Mouse (Mus musculus): ENCODE data around the gene Cd28. TPM values are rescaled to one million over a fixed set of nuclear protein-coding genes. Genes with fewer than 3 reads are reported as not detected.

The Cd28 gene
- total and polyA plus RNA-seq, 3 experiments, result not detected

GRCm38 (mm10) chr1:60820981-60821380, 104.4 kb downstream of the Cd28 start:
- Histone ChIP-seq H3K4me3 (ENCODE audit: control insufficient read depth in 1 of 2, insufficient read depth in 1 of 2, low read depth in 2 of 2, low read length in 2 of 2) (no peak overlapping the region), H3K9ac (ENCODE audit: control insufficient read depth, low read depth, low read length, poor library complexity, severe bottlenecking) (no peak overlapping the region), H3K36me3 (ENCODE audit: control insufficient read depth in 1 of 2, insufficient read depth in 2 of 2, low read length in 2 of 2) (no peaks in the 10 kb centered on the region), H3K27me3 (ENCODE audit: control insufficient read depth in 1 of 2, insufficient read depth in 2 of 2, low read length in 2 of 2) (no peaks in the 10 kb centered on the region), H3K9me3 (replicated peaks; ENCODE audit: insufficient read depth, low read length) (no peaks in the 10 kb centered on the region), H3K79me2 (ENCODE audit: control insufficient read depth, insufficient read depth, low read length, poor library complexity) (no peaks in the 10 kb centered on the region), H3K4me1 (ENCODE audit: control insufficient read depth in 1 of 2, insufficient read depth in 2 of 2, low read length in 2 of 2) (no peaks in the 10 kb centered on the region), H3K27ac (ENCODE audit: control insufficient read depth, low read depth, low read length) (no peak overlapping the region)
- no peak for DNase-seq (ENCODE audit: low read depth, low spot score)
- TF ChIP-seq RAD21 (IDR thresholded peaks at IDR 0.05; ENCODE audit: low read depth, low read length), result no peak
- TF ChIP-seq MYB (IDR thresholded peaks at IDR 0.05; ENCODE audit: low read depth, low read length), result no peak
- no peak for TF ChIP-seq KAT2A (conservative IDR thresholded peaks at IDR 0.05; ENCODE audit: low read depth, low read length)
- no peak for TF ChIP-seq POLR2A (IDR thresholded peaks at IDR 0.05; ENCODE audit: control insufficient read depth in 1 of 2, insufficient read depth in 1 of 2, low read depth in 1 of 2, low read length in 2 of 2, poor library complexity in 1 of 2)
- TF ChIP-seq CHD1 (IDR thresholded peaks at IDR 0.05; ENCODE audit: low read depth, low read length), result no peak
- no peak for TF ChIP-seq USF1 (IDR thresholded peaks at IDR 0.05; ENCODE audit: low read depth, low read length)
- TF ChIP-seq GABPA (IDR thresholded peaks at IDR 0.05; ENCODE audit: low read depth, low read length), result no peak
- TF ChIP-seq ETS1 (IDR thresholded peaks at IDR 0.05; ENCODE audit: low read depth, low read length), result no peak
- TF ChIP-seq BHLHE40 (IDR thresholded peaks at IDR 0.05; ENCODE audit: borderline replicate concordance, low read depth, low read length), result no peak
- no peak for TF ChIP-seq ZNF384 (IDR thresholded peaks at IDR 0.05; ENCODE audit: low read depth, low read length)
- TF ChIP-seq TCF12 (IDR thresholded peaks at IDR 0.05; ENCODE audit: low read depth, low read length), result no peak
- TF ChIP-seq E2F4 (IDR thresholded peaks at IDR 0.05; ENCODE audit: borderline replicate concordance, low read depth, low read length), result no peak
- no peak for TF ChIP-seq MXI1 (IDR thresholded peaks at IDR 0.05; ENCODE audit: low read depth, low read length)
- no peak for TF ChIP-seq ZKSCAN1 (IDR thresholded peaks at IDR 0.05; ENCODE audit: low read depth, low read length)

DNA sequence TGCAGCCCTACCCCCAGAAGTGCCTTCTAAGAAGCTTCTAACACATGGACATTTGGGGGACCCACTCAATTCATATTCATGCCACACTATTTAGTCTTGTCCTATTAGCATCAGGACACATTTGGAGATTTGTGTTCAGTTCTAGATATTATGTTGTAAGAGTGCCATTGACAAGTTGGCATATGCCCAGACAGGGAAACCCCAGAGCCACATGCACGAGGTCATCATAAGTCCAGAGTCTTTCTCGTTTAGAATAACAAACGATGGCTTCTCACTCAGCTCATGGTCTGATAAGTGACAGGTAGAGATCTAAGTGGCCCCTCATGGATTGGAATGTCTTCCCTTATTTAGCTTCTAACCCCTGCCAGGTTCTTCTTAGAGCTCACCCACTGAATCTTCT, 105.0 kb downstream of the Cd28 start:
- H3K9ac ChIP-seq (ENCODE audit: control insufficient read depth, low read depth, low read length, poor library complexity, severe bottlenecking), result no peak overlapping the region
- no peaks in the 10 kb centered on the region for H3K9me3 ChIP-seq (replicated peaks; ENCODE audit: insufficient read depth, low read length)
- no peaks in the 10 kb centered on the region for H3K4me1 ChIP-seq (ENCODE audit: control insufficient read depth in 1 of 2, insufficient read depth in 2 of 2, low read length in 2 of 2)
- no peak overlapping the region for H3K4me3 ChIP-seq (ENCODE audit: control insufficient read depth in 1 of 2, insufficient read depth in 1 of 2, low read depth in 2 of 2, low read length in 2 of 2)
- TF ChIP-seq SIN3A (IDR thresholded peaks at IDR 0.05; ENCODE audit: low read length) (no peak), MEF2A (IDR thresholded peaks at IDR 0.05; ENCODE audit: extremely low read depth, insufficient replicate concordance, low read depth, low read length, poor library complexity, severe bottlenecking) (no peak), ZKSCAN1 (IDR thresholded peaks at IDR 0.05; ENCODE audit: low read depth, low read length) (no peak), POLR2AphosphoS5 (IDR thresholded peaks at IDR 0.05; ENCODE audit: borderline replicate concordance, low read depth, low read length) (no peak), RAD21 (IDR thresholded peaks at IDR 0.05; ENCODE audit: low read depth, low read length) (no peak), USF1 (IDR thresholded peaks at IDR 0.05; ENCODE audit: low read depth, low read length) (no peak), MAZ (IDR thresholded peaks at IDR 0.05; ENCODE audit: low read depth, low read length) (no peak), KAT2A (conservative IDR thresholded peaks at IDR 0.05; ENCODE audit: low read depth, low read length) (no peak), USF2 (IDR thresholded peaks at IDR 0.05; ENCODE audit: borderline replicate concordance in 1 of 2, insufficient read depth in 1 of 2, low read depth in 1 of 2, low read length in 2 of 2) (no peak), MXI1 (IDR thresholded peaks at IDR 0.05; ENCODE audit: low read depth, low read length) (no peak), CHD2 (IDR thresholded peaks at IDR 0.05; ENCODE audit: low read length) (no peak)
- DNase-seq (ENCODE audit: low read depth, low spot score), result no peak
- no peak overlapping the region for H3K27ac ChIP-seq (ENCODE audit: control insufficient read depth, low read depth, low read length)
- no peaks in the 10 kb centered on the region for H3K27me3 ChIP-seq (ENCODE audit: control insufficient read depth in 1 of 2, insufficient read depth in 2 of 2, low read length in 2 of 2)
- no peaks in the 10 kb centered on the region for H3K36me3 ChIP-seq (ENCODE audit: control insufficient read depth in 1 of 2, insufficient read depth in 2 of 2, low read length in 2 of 2)
- H3K79me2 ChIP-seq (ENCODE audit: control insufficient read depth, insufficient read depth, low read length, poor library complexity), result no peaks in the 10 kb centered on the region

Other genes starting within 250 kb of the Cd28 start
- 0.33 and 0.42 TPM in 2 replicates for gene Raph1, start 149.7 kb upstream of the Cd28 start, total RNA-seq (2012; rRNA removed)
- under 1 TPM in 1 of 2 experiments, not detected in 1; 0.67 TPM for gene Raph1, start 149.7 kb upstream of the Cd28 start, polyA plus RNA-seq (2012; ENCODE audit: insufficient read depth in 1 of 2, insufficient read length in 2 of 2, low read depth in 1 of 2, low replicate concordance in 2 of 2, missing spikeins in 1 of 2)
- gene Ctla4, start 170.2 kb downstream of the Cd28 start, total RNA-seq (2012; rRNA removed), result not detected in 2 replicates
- gene Ctla4, start 170.2 kb downstream of the Cd28 start, polyA plus RNA-seq (2012; ENCODE audit: insufficient read depth in 1 of 2, insufficient read length in 2 of 2, low read depth in 1 of 2, low replicate concordance in 2 of 2, missing spikeins in 1 of 2), result not detected